Mouse (Mus musculus) bone marrow macrophage, adult 2 months (primary cell): ENCODE measurements around the gene Ngef.

ENCODE experiments used
- CTCF ChIP-seq: IDR thresholded peaks from 2 replicates; pipeline ENCODE4 v1.5.1; 2012; ENCODE audit warnings: low read depth, mild to moderate bottlenecking, low read length, moderate library complexity
- POLR2A ChIP-seq: IDR thresholded peaks from 2 replicates; pipeline ENCODE4 v1.6.1; 2012; ENCODE audit warnings: mild to moderate bottlenecking, low read depth, low read length, borderline replicate concordance

DNA sequence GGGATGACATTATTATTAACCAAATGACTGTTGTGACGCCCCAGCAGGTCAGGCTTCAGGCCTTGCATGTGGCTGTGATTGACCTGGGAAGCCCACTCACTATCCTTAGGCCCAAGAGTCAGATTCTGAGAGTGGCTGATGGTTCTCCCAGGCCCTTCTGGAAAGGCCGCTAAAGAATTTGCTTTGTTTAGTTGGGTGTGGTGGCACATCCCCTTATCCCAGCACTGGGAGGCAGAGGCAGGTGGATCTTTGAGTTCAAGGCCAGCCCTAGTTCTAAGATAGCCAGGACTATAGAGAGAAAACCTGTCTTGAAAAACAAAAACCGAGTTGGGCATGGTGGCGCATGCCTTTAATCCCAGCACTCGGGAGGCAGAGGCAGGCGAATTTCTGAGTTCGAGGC, 48.6 kb downstream of the Ngef start:
- no peak for TF ChIP-seq CTCF
- TF ChIP-seq POLR2A, result no peak
